Mouse (Mus musculus) cerebellum, postnatal 36 days (tissue): ENCODE measurements around the gene Snupn.

Source experiments
- DNase-seq, 2 experiments: peaks; one replicate each; pipeline ENCODE4 v3.0.0; 2021 to 2022; ENCODE audit warnings: mixed read lengths in 2 of 2

Gene Snupn

GRCm38 (mm10) chr9:57012895-57013294 is 62.2 kb downstream of the Snupn start:
- DNase-seq = no peak

- DNase-seq = no peak
Observed at GRCm38 (mm10) chr9:57013756-57014155, 63.1 kb downstream of the Snupn start.

- no peak for DNase-seq
Observed at GRCm38 (mm10) chr9:57014766-57015165, 64.1 kb downstream of the Snupn start.

GRCm38 (mm10) chr9:57017631-57018030 is 67.0 kb downstream of the Snupn start:
- DNase-seq = no peak

- no peak for DNase-seq
Observed at GRCm38 (mm10) chr9:57031756-57032155, 81.1 kb downstream of the Snupn start.
